9 mouse cellular contexts compared by ENCODE assay signal in genomic region chr5:26903786-26904185, GRCm38 (mm10).
A peak's percentile ranks its signal among the peaks of the same experiment; 100 is the strongest.
DNase-seq lines count a peak whose midpoint lies in the region; ATAC-seq and TF ChIP-seq lines count a peak whose summit lies in the region.
"Had no signal": no experiment of that assay in that cellular context is flagged by ENCODE, and none has a peak within 500 bp of the region (broad histone marks: within the 10 kb centered on the region; RNA-seq: fewer than 3 reads in every experiment).

No protein-coding gene starts in this region.

- no peaks in the 10 kb centered on the region for H3K9me3 ChIP-seq in kidney, embryonic 15.5 days (replicated peaks)
- no peaks in the 10 kb centered on the region for H3K9me3 ChIP-seq in forebrain, postnatal 0 days (ENCODE audit: low read length)
- H3K9me3 ChIP-seq in neural tube, embryonic 15.5 days (replicated peaks) = no peaks in the 10 kb centered on the region
- H3K9me3 ChIP-seq: liver, embryonic 15.5 days had no signal

- H3K4me1 ChIP-seq in kidney, embryonic 15.5 days = peaks cover 16% of the 10 kb centered on the region
- peaks cover 4% of the 10 kb centered on the region; the same call in 1 of the 2 replicates for H3K4me1 ChIP-seq in forebrain, postnatal 0 days (ENCODE audit: insufficient read depth)
- peaks cover 44% of the 10 kb centered on the region for H3K4me1 ChIP-seq in neural tube, embryonic 15.5 days
- H3K4me1 ChIP-seq: liver, embryonic 15.5 days had no signal

- peak overlapping the region; percentile 64 for H3K4me2 ChIP-seq in kidney, embryonic 15.5 days
- peak overlapping the region; percentile 58 for H3K4me2 ChIP-seq in forebrain, postnatal 0 days (ENCODE audit: low read depth)
- peak overlapping the region; percentile 71 for H3K4me2 ChIP-seq in neural tube, embryonic 15.5 days

- no peaks in the 10 kb centered on the region; the same call in 1 of the 2 replicates for H3K27me3 ChIP-seq in kidney, embryonic 15.5 days
- no peaks in the 10 kb centered on the region for H3K27me3 ChIP-seq in forebrain, postnatal 0 days (ENCODE audit: insufficient read depth, low read length)
- no peaks in the 10 kb centered on the region for H3K27me3 ChIP-seq in neural tube, embryonic 15.5 days (replicated peaks)

- ATAC-seq in kidney, embryonic 15.5 days (replicated peaks; ENCODE audit: low FRiP score) = peak; percentile 43; the same call in 1 of the 2 replicates
- peak; percentile 42 for ATAC-seq in forebrain, postnatal 0 days
- peak; percentile 50; the same call in 1 of the 2 replicates for ATAC-seq in neural tube, embryonic 15.5 days (ENCODE audit: low FRiP score)
- no peak for ATAC-seq in monocyte, adult 5-6 weeks (replicated peaks; ENCODE audit: insufficient number of reproducible peaks, low FRiP score, low TSS enrichment, poor library complexity, severe bottlenecking)

- no peak overlapping the region for H3K27ac ChIP-seq in kidney, embryonic 15.5 days
- H3K27ac ChIP-seq in forebrain, postnatal 0 days (ENCODE audit: low read depth, low read length) = peak overlapping the region; percentile 58; the same call in 1 of the 2 replicates
- peak overlapping the region; percentile 81 for H3K27ac ChIP-seq in neural tube, embryonic 15.5 days (replicated peaks)
- H3K27ac ChIP-seq: liver, embryonic 15.5 days had no signal

- H3K4me3 ChIP-seq in kidney, embryonic 15.5 days (replicated peaks) = no peak overlapping the region
- H3K4me3 ChIP-seq in forebrain, postnatal 0 days (ENCODE audit: low read depth, low read length) = peak overlapping the region; percentile 41
- H3K4me3 ChIP-seq in neural tube, embryonic 15.5 days (replicated peaks) = peak overlapping the region; percentile 52
- H3K4me3 ChIP-seq: liver, embryonic 15.5 days had no signal

- 10% methylated on average over 9 of the region's 9 CpGs for WGBS in kidney, embryonic 15.5 days
- WGBS in forebrain, postnatal 0 days = 3% methylated on average over 9 of the region's 9 CpGs
- WGBS in neural tube, embryonic 15.5 days = 4% methylated on average over 9 of the region's 9 CpGs

- DNase-seq in kidney, postnatal 10 days = no peak
- peak; percentile 76 for DNase-seq in cerebellum, adult 8-10 months
- peak; percentile 65 for DNase-seq in forebrain, postnatal 0 days
- DNase-seq in layer of hippocampus, postnatal 36 days = peak; percentile 34 to 43
- DNase-seq in adipocyte (ENCODE audit: low spot score) = no peak

- peak; percentile 71 for TF ChIP-seq CTCF in forebrain, postnatal 0 days (IDR thresholded peaks at IDR 0.05; ENCODE audit: low read depth)

- H3K36me3 ChIP-seq in kidney, embryonic 15.5 days = no peaks in the 10 kb centered on the region
- H3K36me3 ChIP-seq in forebrain, postnatal 0 days (ENCODE audit: insufficient read depth) = no peaks in the 10 kb centered on the region
- H3K36me3 ChIP-seq in neural tube, embryonic 15.5 days = no peaks in the 10 kb centered on the region
- H3K36me3 ChIP-seq: liver, embryonic 15.5 days had no signal

- H3K9ac ChIP-seq in kidney, embryonic 15.5 days = no peak overlapping the region
- peak overlapping the region; percentile 60; the same call in 1 of the 2 replicates for H3K9ac ChIP-seq in forebrain, postnatal 0 days
- peak overlapping the region; percentile 57 for H3K9ac ChIP-seq in neural tube, embryonic 15.5 days (replicated peaks)
- H3K9ac ChIP-seq: liver, embryonic 15.5 days had no signal

Comparison
In these comparisons a context has a peak if more than half of its experiments do, and no peak if none do; other contexts are left out.
1. DNase-seq: peak in cerebellum, adult 8-10 months (single experiment), forebrain, postnatal 0 days (single experiment) and layer of hippocampus, postnatal 36 days (2 of 2); none in kidney, postnatal 10 days (single experiment) and adipocyte (single experiment).
2. Peak in every context shown above with its lines, with median percentiles within 50 percentile points of each other: H3K4me2 ChIP-seq.